Mouse (Mus musculus): ENCODE data around the gene Zfp292. TPM values are rescaled to one million over a fixed set of nuclear protein-coding genes. Genes with fewer than 3 reads are reported as not detected.

The Zfp292 gene
- polyA plus RNA-seq, 1 experiment: 1.8 TPM

- Histone ChIP-seq H3K4me3 (no peak overlapping the region), H3K79me2 (ENCODE audit: control insufficient read depth, insufficient read depth) (peaks cover 96% of the 10 kb centered on the region), H3K4me2 (ENCODE audit: low read depth) (no peak overlapping the region), H3K27me3 (ENCODE audit: control insufficient read depth, insufficient read depth, insufficient read length) (no peaks in the 10 kb centered on the region), H3K36me3 (ENCODE audit: control insufficient read depth, insufficient read depth) (no peaks in the 10 kb centered on the region), H3ac (ENCODE audit: control insufficient read depth, insufficient read length) (no peak overlapping the region)
- TF ChIP-seq TCF12 (IDR thresholded peaks at IDR 0.05; ENCODE audit: insufficient read depth, poor library complexity, severe bottlenecking) (no peak), MAX (IDR thresholded peaks at IDR 0.05; ENCODE audit: low read depth) (no peak), POLR2A (IDR thresholded peaks at IDR 0.05; ENCODE audit: insufficient read length, low read depth) (no peak), MYOG (IDR thresholded peaks at IDR 0.05; ENCODE audit: control insufficient read depth in 1 of 3, insufficient read depth in 1 of 3, insufficient read length in 2 of 3, low read depth in 2 of 3) (peak in 1 of 3 experiments; percentile 17), POLR2AphosphoS2 (IDR thresholded peaks at IDR 0.05; ENCODE audit: insufficient read length, low read depth) (no peak), TCF3 (IDR thresholded peaks at IDR 0.05; ENCODE audit: insufficient read length, low read depth) (no peak)
Observed at GRCm38 (mm10) chr4:34859416-34859815, 23.3 kb downstream of the Zfp292 start.

- H3K4me2 ChIP-seq (ENCODE audit: low read depth): no peak overlapping the region
- H3K79me2 ChIP-seq (ENCODE audit: control insufficient read depth, insufficient read depth): peaks cover 98% of the 10 kb centered on the region
- no peak overlapping the region for H3K4me3 ChIP-seq
- no peaks in the 10 kb centered on the region for H3K36me3 ChIP-seq (ENCODE audit: control insufficient read depth, insufficient read depth)
- no peak for TF ChIP-seq E2F4 (IDR thresholded peaks at IDR 0.05; ENCODE audit: insufficient read depth)
- TF ChIP-seq POLR2A (IDR thresholded peaks at IDR 0.05; ENCODE audit: insufficient read length, low read depth): no peak
- TF ChIP-seq TCF3 (IDR thresholded peaks at IDR 0.05; ENCODE audit: insufficient read length, low read depth): no peak
- no peak for TF ChIP-seq MAX (IDR thresholded peaks at IDR 0.05; ENCODE audit: low read depth)
- TF ChIP-seq SRF (IDR thresholded peaks at IDR 0.05; ENCODE audit: control insufficient read depth, insufficient read length, low read depth): no peak
- TF ChIP-seq POLR2AphosphoS2 (IDR thresholded peaks at IDR 0.05; ENCODE audit: insufficient read length, low read depth): no peak
- no peak for TF ChIP-seq CEBPB (IDR thresholded peaks at IDR 0.05; ENCODE audit: insufficient read depth, poor library complexity, severe bottlenecking)
- TF ChIP-seq REST (IDR thresholded peaks at IDR 0.05; ENCODE audit: insufficient read depth, insufficient read length): no peak
- TF ChIP-seq USF1 (IDR thresholded peaks at IDR 0.05; ENCODE audit: low read depth): no peak
- TF ChIP-seq MYOD1 (IDR thresholded peaks at IDR 0.05; ENCODE audit: control insufficient read depth in 1 of 3, insufficient read length in 2 of 3, low read depth in 2 of 3): no peak
- TF ChIP-seq MYOG (IDR thresholded peaks at IDR 0.05; ENCODE audit: control insufficient read depth in 1 of 3, insufficient read depth in 1 of 3, insufficient read length in 2 of 3, low read depth in 2 of 3): no peak
- no peak for TF ChIP-seq TCF12 (IDR thresholded peaks at IDR 0.05; ENCODE audit: insufficient read depth, poor library complexity, severe bottlenecking)
- no peaks in the 10 kb centered on the region for H3K27me3 ChIP-seq (ENCODE audit: control insufficient read depth, insufficient read depth, insufficient read length)
- no peak overlapping the region for H3ac ChIP-seq (ENCODE audit: control insufficient read depth, insufficient read length)
Observed at GRCm38 (mm10) chr4:34858903-34859302, 23.9 kb downstream of the Zfp292 start.

DNA sequence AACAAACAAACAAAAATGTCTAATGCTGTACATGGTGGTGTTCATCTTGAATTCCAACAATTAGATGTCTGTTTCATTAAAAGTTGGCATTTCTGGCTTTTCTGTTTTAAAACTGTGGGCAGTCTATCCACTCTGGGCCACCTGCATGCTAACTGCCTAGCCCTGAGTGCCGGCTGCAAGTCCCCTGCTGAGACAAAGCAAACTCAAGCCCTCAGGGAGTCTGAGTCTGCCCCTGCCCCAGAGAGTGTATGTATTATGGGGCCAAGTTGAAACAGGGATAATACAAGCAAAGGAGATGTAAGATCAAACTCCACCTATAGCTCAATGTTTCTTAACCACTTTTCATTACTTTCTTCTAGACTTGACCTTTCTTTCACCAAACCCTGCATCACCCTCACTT is 26.8 kb downstream of the Zfp292 start:
- TF ChIP-seq USF1 (IDR thresholded peaks at IDR 0.05; ENCODE audit: low read depth) (no peak), TCF3 (IDR thresholded peaks at IDR 0.05; ENCODE audit: insufficient read length, low read depth) (no peak), REST (IDR thresholded peaks at IDR 0.05; ENCODE audit: insufficient read depth, insufficient read length) (no peak), POLR2AphosphoS2 (IDR thresholded peaks at IDR 0.05; ENCODE audit: insufficient read length, low read depth) (no peak), MYOG (IDR thresholded peaks at IDR 0.05; ENCODE audit: control insufficient read depth in 1 of 3, insufficient read depth in 1 of 3, insufficient read length in 2 of 3, low read depth in 2 of 3) (no peak), POLR2A (IDR thresholded peaks at IDR 0.05; ENCODE audit: insufficient read length, low read depth) (no peak)
- no peak overlapping the region for H3ac ChIP-seq (ENCODE audit: control insufficient read depth, insufficient read length)
- H3K4me2 ChIP-seq (ENCODE audit: low read depth): no peak overlapping the region
- H3K36me3 ChIP-seq (ENCODE audit: control insufficient read depth, insufficient read depth): peaks cover 8% of the 10 kb centered on the region
- no peaks in the 10 kb centered on the region for H3K27me3 ChIP-seq (ENCODE audit: control insufficient read depth, insufficient read depth, insufficient read length)
- H3K79me2 ChIP-seq (ENCODE audit: control insufficient read depth, insufficient read depth): peaks cover 98% of the 10 kb centered on the region
- H3K4me3 ChIP-seq: no peak overlapping the region

- Histone ChIP-seq H3K27me3 (ENCODE audit: control insufficient read depth, insufficient read depth, insufficient read length) (no peaks in the 10 kb centered on the region), H3ac (ENCODE audit: control insufficient read depth, insufficient read length) (no peak overlapping the region), H3K36me3 (ENCODE audit: control insufficient read depth, insufficient read depth) (peaks cover 8% of the 10 kb centered on the region), H3K79me2 (ENCODE audit: control insufficient read depth, insufficient read depth) (peaks cover 97% of the 10 kb centered on the region), H3K4me2 (ENCODE audit: low read depth) (no peak overlapping the region), H3K4me3 (no peak overlapping the region)
- no peak for TF ChIP-seq POLR2AphosphoS2 (IDR thresholded peaks at IDR 0.05; ENCODE audit: insufficient read length, low read depth)
- TF ChIP-seq CEBPB (IDR thresholded peaks at IDR 0.05; ENCODE audit: insufficient read depth, poor library complexity, severe bottlenecking): no peak
- no peak for TF ChIP-seq MYOD1 (IDR thresholded peaks at IDR 0.05; ENCODE audit: control insufficient read depth in 1 of 3, insufficient read length in 2 of 3, low read depth in 2 of 3)
- no peak for TF ChIP-seq MAX (IDR thresholded peaks at IDR 0.05; ENCODE audit: low read depth)
Observed at GRCm38 (mm10) chr4:34852051-34852450, 30.7 kb downstream of the Zfp292 start.

DNA sequence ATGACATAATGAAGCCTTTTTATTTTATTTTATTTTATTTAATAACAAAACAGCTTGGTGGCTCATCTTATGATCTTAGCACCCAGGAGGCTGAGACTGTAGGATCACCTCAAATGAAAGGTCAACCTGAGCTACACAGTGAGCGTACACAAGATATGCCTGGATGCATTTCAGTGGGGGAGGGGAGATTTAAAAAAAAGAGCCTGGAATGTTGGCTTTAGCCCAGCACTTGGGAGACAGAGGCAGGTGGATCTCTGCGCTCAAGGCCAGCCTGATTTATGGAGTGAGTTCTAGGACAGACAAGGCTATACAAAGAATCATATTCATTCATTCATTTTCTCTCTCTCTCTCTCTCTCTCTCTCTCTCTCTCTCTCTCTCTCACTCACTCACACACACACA is 32.6 kb downstream of the Zfp292 start:
- H3K4me3 ChIP-seq: no peak overlapping the region
- TF ChIP-seq TCF12 (IDR thresholded peaks at IDR 0.05; ENCODE audit: insufficient read depth, poor library complexity, severe bottlenecking): no peak
- TF ChIP-seq MYOG (IDR thresholded peaks at IDR 0.05; ENCODE audit: control insufficient read depth in 1 of 3, insufficient read depth in 1 of 3, insufficient read length in 2 of 3, low read depth in 2 of 3): no peak
- TF ChIP-seq SRF (IDR thresholded peaks at IDR 0.05; ENCODE audit: control insufficient read depth, insufficient read length, low read depth): no peak
- TF ChIP-seq MYOD1 (IDR thresholded peaks at IDR 0.05; ENCODE audit: control insufficient read depth in 1 of 3, insufficient read length in 2 of 3, low read depth in 2 of 3): no peak
- no peak for TF ChIP-seq REST (IDR thresholded peaks at IDR 0.05; ENCODE audit: insufficient read depth, insufficient read length)
- H3K36me3 ChIP-seq (ENCODE audit: control insufficient read depth, insufficient read depth): peaks cover 8% of the 10 kb centered on the region
- no peak overlapping the region for H3ac ChIP-seq (ENCODE audit: control insufficient read depth, insufficient read length)
- no peak overlapping the region for H3K4me2 ChIP-seq (ENCODE audit: low read depth)
- H3K27me3 ChIP-seq (ENCODE audit: control insufficient read depth, insufficient read depth, insufficient read length): no peaks in the 10 kb centered on the region
- peaks cover 97% of the 10 kb centered on the region for H3K79me2 ChIP-seq (ENCODE audit: control insufficient read depth, insufficient read depth)
